Mouse (Mus musculus) lung, postnatal 0 days (tissue): ENCODE results near the gene Kdm1a.

ENCODE experiments used
- CTCF ChIP-seq: IDR thresholded peaks from 2 replicates; pipeline ENCODE4 v1.5.1; 2016; ENCODE audit warnings: antibody characterized with exemption, mild to moderate bottlenecking
- EP300 ChIP-seq: IDR thresholded peaks from 2 replicates; pipeline ENCODE4 v1.6.1; 2016; ENCODE audit warnings: antibody characterized with exemption, mild to moderate bottlenecking, control low read depth

DNA sequence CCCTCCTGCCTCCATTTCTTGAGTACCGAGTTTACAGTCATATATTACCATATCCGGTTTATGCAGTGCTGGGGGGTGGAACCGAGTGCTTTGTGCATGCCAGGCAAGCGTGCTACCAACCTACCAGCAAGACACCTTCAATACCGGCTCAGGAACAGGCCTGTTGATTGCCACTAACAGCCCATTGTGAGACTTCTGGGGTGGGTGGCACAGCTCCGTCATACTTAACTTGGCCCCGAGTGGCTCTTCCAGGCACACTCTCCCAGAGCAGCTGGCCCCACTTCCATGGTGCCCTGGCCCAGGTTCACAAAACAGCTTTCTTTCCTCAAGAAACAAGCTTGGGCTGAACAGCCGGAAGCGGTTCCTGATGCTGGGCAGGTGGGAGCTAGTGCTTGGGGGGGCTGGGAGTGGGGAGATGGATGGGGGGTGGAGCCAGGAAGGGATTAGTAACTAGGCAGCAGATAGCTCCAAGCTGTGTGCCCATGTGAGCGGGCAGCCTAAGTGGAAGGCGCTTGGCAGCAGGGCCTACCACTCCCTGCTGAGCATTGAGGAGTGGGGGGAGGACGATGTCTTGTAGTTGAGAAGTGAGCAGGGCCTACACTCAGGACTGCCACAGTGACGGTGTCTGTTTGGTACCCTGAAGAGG, 49.5 kb upstream of the Kdm1a start:
- TF ChIP-seq CTCF (no peak), EP300 (no peak)
